Mouse (Mus musculus): Measurements from ENCODE around the gene Hpdl.

GRCm38 (mm10) chr4:116829364-116830069 is 8.0 kb upstream of the Hpdl start:
- TF ChIP-seq POLR2A (IDR thresholded peaks at IDR 0.05; ENCODE audit: extremely low read depth, insufficient read depth, low read length): no peak
- no peak for TF ChIP-seq CTCF (IDR thresholded peaks at IDR 0.05; ENCODE audit: extremely low read depth, insufficient read depth, low read length)
